Mouse (Mus musculus) testis, postnatal 10 days (tissue): ENCODE measurements around the gene Enpp7.

Source experiments
- DNase-seq: peaks from one replicate; pipeline ENCODE4 v3.0.0; 2021; ENCODE audit warnings: low spot score

Gene Enpp7

DNA sequence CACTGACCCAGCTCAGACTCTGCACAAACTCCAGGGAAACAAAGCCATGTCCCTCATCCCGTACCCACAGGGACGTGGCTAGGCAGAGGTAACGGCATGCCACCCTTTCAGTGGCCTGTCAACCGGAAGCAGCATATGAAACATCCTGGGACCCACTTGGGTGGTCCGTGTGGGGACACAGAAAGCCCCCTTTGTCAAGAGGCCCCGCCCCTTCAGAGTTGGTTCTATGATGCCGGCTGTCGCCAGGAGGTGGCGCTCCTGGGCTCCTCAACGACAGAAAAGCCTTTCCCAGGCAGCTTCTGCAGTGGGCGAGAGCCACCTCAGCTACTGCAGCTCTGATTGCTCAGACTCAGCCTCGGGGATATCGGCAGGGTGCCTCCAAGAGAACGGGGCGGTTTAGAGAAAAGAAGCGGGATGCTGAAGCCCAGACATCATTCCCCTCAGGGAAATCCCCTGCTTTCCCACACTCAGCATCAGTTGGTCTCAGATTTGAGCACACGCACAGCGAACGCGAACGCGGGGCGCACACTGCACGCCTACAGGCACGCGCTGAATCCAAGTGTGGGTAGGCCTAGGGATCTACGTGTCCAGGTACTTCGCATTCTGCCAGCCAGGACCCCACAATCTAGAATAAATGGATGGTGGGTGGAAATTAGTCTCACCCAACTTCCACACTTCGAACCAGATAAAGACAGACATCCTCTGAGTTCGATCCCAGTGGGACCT is 10.7 kb downstream of the Enpp7 start:
- peak; percentile 89 for DNase-seq

- peak; percentile 64 for DNase-seq
Measured at GRCm38 (mm10) chr11:118999361-118999804, 11.4 kb downstream of the Enpp7 start.

- no peak for DNase-seq
Measured at GRCm38 (mm10) chr11:119000877-119001276, 12.9 kb downstream of the Enpp7 start.

DNA sequence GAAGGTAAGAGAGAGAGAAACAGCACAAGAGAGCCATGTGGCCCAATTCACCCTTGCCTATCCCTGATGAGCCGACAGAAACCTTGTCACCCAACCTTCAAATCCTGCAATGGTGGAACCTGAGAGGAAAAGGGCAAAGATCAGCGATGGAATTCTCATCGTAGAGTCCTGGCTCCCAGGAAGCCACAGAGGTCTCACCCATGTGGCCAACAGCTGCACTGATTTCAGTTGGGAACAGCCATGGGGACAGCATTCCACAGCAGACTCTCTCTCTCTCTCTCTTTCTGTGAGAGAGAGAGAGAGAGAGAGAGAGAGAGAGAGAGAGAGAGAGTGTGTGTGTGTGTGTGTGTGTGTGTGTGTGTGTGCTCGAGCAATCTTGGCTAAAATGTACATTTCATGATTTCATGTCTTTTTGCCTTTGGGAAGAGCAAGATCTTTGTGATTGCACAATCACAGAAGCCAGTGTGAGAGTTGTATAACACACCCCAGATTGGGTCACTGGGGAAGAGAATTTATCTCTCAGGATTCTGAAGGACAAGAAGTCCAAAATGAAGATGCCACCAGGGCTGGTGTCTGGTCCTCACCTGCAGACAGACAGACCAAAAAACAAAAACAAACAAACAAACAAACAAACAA is 13.6 kb downstream of the Enpp7 start:
- no peak for DNase-seq

- no peak for DNase-seq
Measured at GRCm38 (mm10) chr11:119005547-119006275, 17.7 kb downstream of the Enpp7 start.

DNA sequence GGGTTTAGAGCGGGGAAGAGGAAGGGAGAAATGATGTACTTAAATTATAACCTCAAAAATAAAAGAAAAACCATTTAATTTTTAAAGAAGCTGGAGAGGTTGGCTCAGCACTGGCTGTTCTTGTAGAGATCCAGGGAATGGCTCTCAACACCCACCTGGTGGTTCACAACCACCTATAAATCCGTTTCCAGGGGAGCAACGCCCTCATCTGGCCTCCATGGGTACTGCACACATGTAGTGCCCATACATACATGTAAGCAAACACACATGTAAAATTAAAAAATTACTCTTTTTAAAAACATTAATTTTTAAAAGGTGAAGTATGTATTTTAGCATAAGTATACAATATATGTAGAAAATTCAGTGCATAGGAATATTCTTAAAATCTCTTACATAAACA is 18.5 kb downstream of the Enpp7 start:
- no peak for DNase-seq

- no peak for DNase-seq
Measured at GRCm38 (mm10) chr11:119007461-119008456, 19.8 kb downstream of the Enpp7 start.

DNA sequence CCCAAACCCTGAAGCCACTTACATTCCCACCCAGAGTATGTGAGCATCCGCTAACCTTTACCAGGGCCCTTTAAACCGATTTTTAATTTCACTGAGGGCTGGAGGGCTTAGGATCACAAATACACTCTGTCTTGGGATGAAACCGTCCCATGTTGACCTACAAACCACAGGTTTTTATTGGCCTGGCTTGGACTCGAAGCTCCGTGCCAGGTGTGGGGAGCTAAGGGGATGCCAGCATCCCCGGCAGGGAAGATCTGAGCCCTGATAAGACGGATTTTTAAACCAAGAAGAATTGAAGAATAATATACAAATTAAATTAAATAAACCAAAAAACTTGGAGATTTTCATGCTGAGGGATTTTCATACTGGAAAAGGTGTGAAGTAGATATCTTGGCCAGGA is 26.5 kb downstream of the Enpp7 start:
- DNase-seq = no peak

DNA sequence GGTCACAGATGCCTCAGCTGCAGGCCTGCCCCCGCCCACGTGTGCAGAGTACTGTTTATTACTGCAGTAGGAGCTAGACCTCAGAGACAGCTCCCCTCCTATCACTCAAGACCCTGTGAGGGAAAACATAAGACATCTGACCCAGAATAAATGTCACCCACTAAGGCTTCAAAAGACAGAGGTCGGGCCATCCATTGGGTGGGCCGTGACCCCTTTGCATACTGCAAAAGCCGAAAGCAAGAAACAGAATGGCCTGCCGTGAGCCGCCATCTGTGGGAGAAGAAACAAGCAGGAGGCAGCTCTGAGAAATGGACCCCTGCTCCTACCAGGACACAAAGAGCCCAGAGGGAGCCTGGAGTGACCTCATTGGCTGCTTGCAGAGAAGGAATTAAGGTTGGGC is 29.5 kb downstream of the Enpp7 start:
- no peak for DNase-seq

GRCm38 (mm10) chr11:119021180-119021579 is 33.2 kb downstream of the Enpp7 start:
- DNase-seq = no peak

GRCm38 (mm10) chr11:119022068-119022894 is 34.3 kb downstream of the Enpp7 start:
- no peak for DNase-seq

GRCm38 (mm10) chr11:119022895-119023615 is 35.1 kb downstream of the Enpp7 start, which contains the start of gene Cbx2:
Gene Cbx2 (plus strand): TSS chr11:119022962.
- peak; percentile 92 for DNase-seq

DNA sequence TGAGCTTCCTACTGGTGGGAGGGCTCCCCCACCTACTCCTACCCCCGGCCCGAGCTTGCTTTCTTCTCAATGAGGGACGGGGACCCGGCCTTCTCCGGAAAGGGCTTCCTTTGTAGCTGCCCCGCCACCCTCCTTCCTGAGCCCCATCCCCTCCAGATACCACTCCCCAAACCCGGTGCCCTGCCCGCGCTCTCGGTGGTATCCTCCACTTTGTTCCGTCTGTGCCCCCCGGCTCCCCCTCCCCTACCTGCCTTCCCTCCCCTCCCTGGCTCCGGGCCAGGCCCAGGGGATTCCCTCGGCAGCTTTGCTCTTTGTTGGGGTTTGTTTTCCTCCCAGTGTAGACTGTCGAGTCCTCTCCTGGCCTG is 35.6 kb downstream of the Enpp7 start:
- DNase-seq = peak; percentile 72

DNA sequence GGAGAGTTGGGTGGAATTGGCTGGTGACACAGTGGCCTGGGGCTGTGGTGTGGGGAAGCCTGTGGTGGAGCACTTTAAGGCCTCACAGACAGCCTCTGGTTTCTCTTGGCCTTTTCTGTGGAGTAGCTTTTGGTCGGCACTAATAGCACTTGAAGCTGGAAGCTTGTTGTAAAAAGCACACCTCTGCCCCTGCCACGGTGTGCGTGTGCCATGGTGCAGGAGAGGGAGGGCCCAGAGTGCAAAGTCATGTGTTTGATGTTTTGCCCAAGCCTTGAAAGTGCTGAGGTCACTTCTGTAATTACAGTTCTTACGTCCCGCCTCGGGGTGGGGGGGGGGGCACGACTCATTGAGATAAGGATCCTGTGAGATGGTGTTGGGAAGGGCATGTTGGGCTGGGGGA is 36.3 kb downstream of the Enpp7 start:
- DNase-seq = no peak

GRCm38 (mm10) chr11:119026203-119026602 is 38.2 kb downstream of the Enpp7 start:
- DNase-seq = no peak

DNA sequence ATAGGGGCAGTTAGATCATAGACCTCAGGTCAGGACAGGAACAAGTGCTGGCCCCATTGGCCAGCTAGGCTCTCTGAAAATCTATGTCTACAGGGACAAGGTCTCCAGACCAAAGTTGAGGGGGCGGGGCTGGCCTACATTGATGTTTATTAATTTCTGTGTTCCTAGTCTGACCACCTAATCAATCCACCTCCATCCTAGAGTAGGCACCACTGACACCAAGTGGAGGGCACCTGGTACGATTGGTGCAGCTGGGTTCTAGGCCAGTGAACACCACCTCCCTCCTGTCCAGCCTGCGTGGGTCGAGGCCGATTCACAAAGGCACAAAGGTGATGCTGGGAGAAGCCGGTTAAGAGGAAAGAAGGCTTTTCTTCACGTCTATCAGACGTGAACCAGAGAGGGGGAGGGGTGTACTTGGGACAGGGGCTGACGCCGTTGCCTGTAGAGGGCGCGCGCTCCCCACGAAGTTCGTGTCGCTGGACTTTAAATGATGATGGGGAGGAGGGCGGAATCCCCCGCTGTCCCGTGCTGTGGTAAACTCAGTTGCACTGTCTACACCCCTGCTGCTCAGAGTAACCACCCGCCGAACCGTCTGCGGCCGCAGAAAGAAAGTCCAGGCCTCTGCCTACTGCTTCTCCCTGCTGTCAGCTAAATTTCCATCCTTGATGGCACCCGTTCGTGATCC is 46.0 kb downstream of the Enpp7 start:
- DNase-seq = peak; percentile 93

DNA sequence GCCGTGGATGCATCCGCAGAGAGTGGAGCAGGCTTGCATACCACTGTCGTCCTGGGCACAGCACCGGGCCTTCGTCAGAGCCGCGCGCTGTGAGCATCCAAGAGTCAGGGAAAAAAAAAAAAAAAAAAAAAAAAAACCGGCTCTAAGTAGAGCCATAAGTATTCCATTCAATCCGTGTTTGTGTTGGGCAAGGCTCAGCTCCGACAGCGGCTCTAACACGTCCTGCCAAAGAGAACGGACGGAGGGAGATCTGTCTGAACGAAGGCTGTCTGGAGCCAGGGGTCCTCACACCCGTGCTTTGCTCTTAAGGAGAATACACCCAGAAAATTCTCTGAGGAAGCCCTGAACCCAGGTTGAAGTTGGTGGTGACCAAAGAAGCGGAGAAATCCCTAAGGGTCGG is 46.6 kb downstream of the Enpp7 start:
- no peak for DNase-seq

DNA sequence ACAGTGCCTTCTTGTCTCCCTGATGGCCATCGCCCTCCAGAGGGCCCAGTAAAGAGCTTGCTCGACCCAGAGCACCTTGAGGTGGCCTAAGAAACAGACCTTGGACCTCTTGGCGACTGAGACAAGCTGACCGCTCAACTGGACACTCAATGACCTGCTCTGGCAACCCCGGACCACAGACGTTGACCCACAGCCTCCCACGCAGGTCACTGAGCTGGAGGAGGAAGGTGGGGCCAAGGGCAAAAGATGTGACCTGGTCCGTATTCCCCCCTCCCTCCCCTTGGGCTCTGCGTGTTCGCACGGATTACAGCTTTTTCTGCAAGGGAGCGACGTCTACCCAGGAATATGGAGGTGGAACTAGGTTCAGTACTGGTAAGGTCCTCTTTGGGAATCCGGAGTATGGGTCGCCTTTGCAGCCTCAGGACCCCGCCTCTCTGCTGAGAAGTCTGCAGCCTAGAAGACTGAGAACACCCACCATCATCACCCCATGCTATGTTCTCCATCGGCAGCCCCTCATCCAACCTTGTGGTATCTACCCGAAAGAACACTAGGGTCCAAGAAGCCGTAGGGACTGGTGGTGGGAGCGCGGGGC is 47.2 kb downstream of the Enpp7 start:
- DNase-seq = no peak

- DNase-seq = no peak
Measured at GRCm38 (mm10) chr11:119035686-119036165, 47.7 kb downstream of the Enpp7 start.
